30 mouse cellular contexts compared by ENCODE assay signal in the genomic region with DNA sequence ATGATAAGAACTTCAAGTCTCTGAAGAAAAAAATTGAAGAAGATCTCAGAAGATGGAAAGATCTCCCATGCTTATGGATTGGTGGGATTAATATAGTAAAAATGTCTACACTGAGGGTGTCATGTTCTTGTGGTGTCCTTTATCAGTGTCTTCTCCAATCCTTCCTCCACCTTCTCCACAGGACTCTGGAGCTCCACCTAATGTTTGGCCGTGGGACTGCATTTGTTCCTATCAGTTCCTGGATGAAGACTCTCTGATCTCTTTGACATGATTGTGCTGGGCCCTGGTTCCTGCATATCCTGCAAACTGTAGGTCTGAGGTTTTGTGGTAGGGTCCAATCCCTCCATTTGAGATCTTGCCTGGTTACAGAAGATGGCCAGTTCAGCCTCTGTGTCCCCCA. TPM values are rescaled to one million over a fixed set of nuclear protein-coding genes. Genes with fewer than 3 reads are reported as not detected.
DNase-seq lines count a peak whose midpoint lies in the region; ATAC-seq and TF ChIP-seq lines count a peak whose summit lies in the region.
"Not testable (repeated sequence)": the region's sequence is repeated elsewhere in the genome, so short reads cannot be mapped to it uniquely, and the experiment has no call there.
"Had no signal": no experiment of that assay in that cellular context is flagged by ENCODE, and none has a peak within 500 bp of the region (broad histone marks: within the 10 kb centered on the region; RNA-seq: fewer than 3 reads in every experiment).

No protein-coding gene starts in this region.

- H3K36me3 ChIP-seq in heart, adult 2 months (ENCODE audit: control insufficient read depth, insufficient read depth, low read length); kidney, postnatal 0 days (ENCODE audit: insufficient read depth, low read length); lung, postnatal 0 days (ENCODE audit: insufficient read depth, low read length): not testable (repeated sequence)

- WGBS in heart, adult 2 months: 18% methylated on average over 1 of the region's 1 CpGs
- 37% methylated on average over 1 of the region's 1 CpGs for WGBS in kidney, postnatal 0 days
- 22% methylated on average over 1 of the region's 1 CpGs for WGBS in lung, postnatal 0 days

- not testable (repeated sequence) for H3K9me3 ChIP-seq in kidney, postnatal 0 days (replicated peaks; ENCODE audit: low read length); lung, postnatal 0 days (ENCODE audit: low read length)

- not testable (repeated sequence) for TF ChIP-seq POLR2A in heart, adult 2 months (IDR thresholded peaks at IDR 0.05; ENCODE audit: insufficient read depth, low read depth, low read length)

- TF ChIP-seq EP300 in heart, adult 2 months (IDR thresholded peaks at IDR 0.05; ENCODE audit: insufficient read depth, low read depth, low read length); lung, postnatal 0 days (IDR thresholded peaks at IDR 0.05): not testable (repeated sequence)

- not testable (repeated sequence) for H3K4me3 ChIP-seq in heart, adult 2 months; kidney, postnatal 0 days (replicated peaks; ENCODE audit: low read depth, low read length); layer of hippocampus, adult 2 months; lung, postnatal 0 days (ENCODE audit: low read depth, low read length)

- DNase-seq in adrenal gland, adult (ENCODE audit: inconsistent age in 2 of 2, low spot score in 1 of 2): peak; percentile 11 to 67
- peak; percentile 28 for DNase-seq in adrenal gland, postnatal 25 days
- DNase-seq in heart, adult 2 months; kidney, postnatal 0 days (ENCODE audit: low spot score); layer of hippocampus, adult 2 months (ENCODE audit: low spot score in 2 of 2); lung, postnatal 0 days (ENCODE audit: low spot score): not testable (repeated sequence)
- DNase-seq in right cerebral cortex, adult 18-20 months: peak; percentile 8

- H3K4me2 ChIP-seq in kidney, postnatal 0 days (ENCODE audit: low read length); lung, postnatal 0 days (replicated peaks; ENCODE audit: low read depth, low read length): not testable (repeated sequence)

- H3K27me3 ChIP-seq in heart, adult 2 months (ENCODE audit: control insufficient read depth, insufficient read depth, low read length); kidney, postnatal 0 days (ENCODE audit: insufficient read depth, low read length); lung, postnatal 0 days (replicated peaks; ENCODE audit: insufficient read depth, low read length): not testable (repeated sequence)

- H3K27ac ChIP-seq in heart, adult 2 months; kidney, postnatal 0 days; layer of hippocampus, adult 2 months; lung, postnatal 0 days (ENCODE audit: low read length): not testable (repeated sequence)

- intact Hi-C loops in heart, adult 2 months (cut with DNase I): not testable (repeated sequence)

- not testable (repeated sequence) for ATAC-seq in kidney, postnatal 0 days (replicated peaks; ENCODE audit: low FRiP score, low read depth); lung, postnatal 0 days

- 0 out of 2 replicates have a peak, but pooled peaks have one; percentile 12 for TF ChIP-seq CTCF in heart, adult 2 months (IDR thresholded peaks at IDR 0.05)
- TF ChIP-seq CTCF in kidney, postnatal 0 days (IDR thresholded peaks at IDR 0.05; ENCODE audit: low read depth): peak; percentile 32; the same call in 1 of the 2 replicates
- TF ChIP-seq CTCF in layer of hippocampus, adult 2 months (conservative IDR thresholded peaks at IDR 0.05): peak; percentile 52
- TF ChIP-seq CTCF in lung, postnatal 0 days (IDR thresholded peaks at IDR 0.05): peak; percentile 28

- not testable (repeated sequence) for H3K4me1 ChIP-seq in heart, adult 2 months (ENCODE audit: control insufficient read depth, insufficient read depth, low read length); kidney, postnatal 0 days (replicated peaks; ENCODE audit: insufficient read depth, low read length); lung, postnatal 0 days (ENCODE audit: insufficient read depth, low read depth, low read length)

- H3K9ac ChIP-seq in heart, adult 2 months (ENCODE audit: low read depth, low read length); kidney, postnatal 0 days (ENCODE audit: low read depth, low read length); lung, postnatal 0 days (replicated peaks; ENCODE audit: low read depth): not testable (repeated sequence)

- not testable (repeated sequence) for H3K79me2 ChIP-seq in heart, adult 2 months (replicated peaks; ENCODE audit: control insufficient read depth, insufficient read depth, low read length)

RNA-seq across cellular contexts. Expression of a gene that starts 9.3 kb away (rescaled TPM):
- total RNA-seq in adrenal gland, postnatal 25 days (2021): not detected in 2 replicates
- total RNA-seq in heart, adult 2 months (2021): not detected
- not detected in 2 replicates for polyA plus RNA-seq in heart, adult 2 months (2012; rRNA removed)
- not detected in 2 replicates for polyA plus RNA-seq in kidney, postnatal 0 days (2015; fragmentation: Nextera tagmentation; extraction: Ambion mirVana)
- total RNA-seq in layer of hippocampus, adult 2 months (2021): not detected
- polyA plus RNA-seq in lung, postnatal 0 days (2015; fragmentation: Nextera tagmentation; extraction: Ambion mirVana): not detected in 2 replicates
- total RNA-seq: gastrocnemius, adult 2 months; gastrocnemius, postnatal 4 days; heart, postnatal 10 days; hematopoietic stem cell, adult 5-6 weeks; layer of hippocampus, postnatal 36 days; left cerebral cortex, postnatal 14 days; monocyte, adult 5-6 weeks had no signal
- polyA plus RNA-seq: cortical plate, adult 2 months; embryonic facial prominence, embryonic 14.5 days; erythroblast, embryonic 14.5 days; forebrain, embryonic 11.5 days; forebrain, embryonic 16.5 days; G1E; hindbrain, embryonic 14.5 days; limb, embryonic 11.5 days; liver, embryonic 15.5 days; lung, embryonic 15.5 days; midbrain, embryonic 14.5 days; neural tube, embryonic 14.5 days; spleen, adult 2 months; thymus, adult 2 months had no signal

RNA-seq across cellular contexts. Expression of a gene that starts 28.7 kb away (rescaled TPM):
- not detected in 2 replicates for total RNA-seq in adrenal gland, postnatal 25 days (2021)
- total RNA-seq in heart, adult 2 months (2021): not detected
- not detected in 2 replicates for polyA plus RNA-seq in heart, adult 2 months (2012; rRNA removed)
- not detected in 2 replicates for polyA plus RNA-seq in kidney, postnatal 0 days (2015; fragmentation: Nextera tagmentation; extraction: Ambion mirVana)
- total RNA-seq in layer of hippocampus, adult 2 months (2021): not detected
- not detected in 2 replicates for polyA plus RNA-seq in lung, postnatal 0 days (2015; fragmentation: Nextera tagmentation; extraction: Ambion mirVana)
- total RNA-seq: G1E; gastrocnemius, adult 2 months; gastrocnemius, postnatal 4 days; heart, adult 8-10 months; heart, postnatal 10 days; hematopoietic stem cell, adult 5-6 weeks; layer of hippocampus, postnatal 36 days; left cerebral cortex, postnatal 14 days; monocyte, adult 5-6 weeks had no signal
- polyA plus RNA-seq: cortical plate, adult 2 months; embryonic facial prominence, embryonic 14.5 days; erythroblast, embryonic 14.5 days; forebrain, embryonic 11.5 days; forebrain, embryonic 16.5 days; G1E; heart, embryonic 13.5 days; hindbrain, embryonic 14.5 days; limb, embryonic 11.5 days; liver, embryonic 15.5 days; lung, embryonic 15.5 days; midbrain, embryonic 14.5 days; neural tube, embryonic 14.5 days; spleen, adult 2 months; thymus, adult 2 months had no signal

RNA-seq across cellular contexts. Expression of a gene that starts 51.0 kb away (rescaled TPM):
- total RNA-seq in adrenal gland, postnatal 25 days (2021): not detected in 2 replicates
- not detected for total RNA-seq in heart, adult 2 months (2021)
- 0.23 TPM in 1 of 2 replicates, not detected in the other for polyA plus RNA-seq in heart, adult 2 months (2012; rRNA removed)
- polyA plus RNA-seq in kidney, postnatal 0 days (2015; fragmentation: Nextera tagmentation; extraction: Ambion mirVana): not detected in 2 replicates
- total RNA-seq in layer of hippocampus, adult 2 months (2021): not detected
- not detected in 2 replicates for polyA plus RNA-seq in lung, postnatal 0 days (2015; fragmentation: Nextera tagmentation; extraction: Ambion mirVana)
- total RNA-seq: G1E; gastrocnemius, adult 2 months; gastrocnemius, postnatal 4 days; heart, adult 8-10 months; heart, postnatal 10 days; hematopoietic stem cell, adult 5-6 weeks; layer of hippocampus, postnatal 36 days; left cerebral cortex, postnatal 14 days; monocyte, adult 5-6 weeks had no signal
- polyA plus RNA-seq: cortical plate, adult 2 months; embryonic facial prominence, embryonic 14.5 days; erythroblast, embryonic 14.5 days; forebrain, embryonic 11.5 days; forebrain, embryonic 16.5 days; G1E; heart, embryonic 13.5 days; hindbrain, embryonic 14.5 days; limb, embryonic 11.5 days; liver, embryonic 15.5 days; lung, embryonic 15.5 days; midbrain, embryonic 14.5 days; neural tube, embryonic 14.5 days; spleen, adult 2 months; thymus, adult 2 months had no signal
